Mouse (Mus musculus): ENCODE data around the gene Nav2. TPM values are rescaled to one million over a fixed set of nuclear protein-coding genes. Genes with fewer than 3 reads are reported as not detected.
A peak's percentile ranks its signal among the peaks of the same experiment; 100 is the strongest.

Gene Nav2
- polyA plus RNA-seq, 1 experiment: 46.2 TPM

DNA sequence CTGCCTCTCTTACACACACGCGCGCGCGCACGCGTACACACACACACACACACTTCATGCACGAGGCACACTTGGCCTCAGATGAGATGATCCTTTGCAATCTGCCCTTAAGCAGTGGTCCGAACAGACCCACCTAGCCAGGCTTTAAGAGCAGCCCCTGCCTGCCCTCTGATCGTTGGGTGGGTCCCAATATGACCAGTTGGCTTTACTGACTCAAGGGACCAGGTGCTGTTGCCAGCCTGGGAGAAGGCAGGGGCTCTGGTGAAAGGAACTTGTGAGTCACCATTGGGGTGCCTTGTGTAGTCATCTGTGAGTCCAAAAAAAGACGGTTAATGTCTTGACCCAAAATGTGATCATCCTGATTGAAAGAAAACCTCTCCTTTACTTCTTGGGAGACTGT lies 9.9 kb downstream of the Nav2 start:
- no peaks in the 10 kb centered on the region for H3K4me1 ChIP-seq (replicated peaks; ENCODE audit: control insufficient read depth, insufficient read depth, low read length)
- TF ChIP-seq POLR2A (IDR thresholded peaks at IDR 0.05; ENCODE audit: control insufficient read depth, extremely low read depth, insufficient read depth, low read length, poor library complexity): no peak
- no peak for TF ChIP-seq CTCF (IDR thresholded peaks at IDR 0.05; ENCODE audit: borderline replicate concordance, control insufficient read depth, extremely low read depth, insufficient read depth, low read length, poor library complexity)
- H3K27me3 ChIP-seq (ENCODE audit: control insufficient read depth, insufficient read depth, low read length): no peaks in the 10 kb centered on the region; the same call in 1 of the 2 replicates
- H3K27ac ChIP-seq (ENCODE audit: control insufficient read depth, insufficient read depth, low read length): no peak overlapping the region
- WGBS: 87% methylated on average over 11 of the region's 11 CpGs
- no peak for DNase-seq
- H3K4me3 ChIP-seq (ENCODE audit: control insufficient read depth, insufficient read depth, low read length): no peak overlapping the region
- no peaks in the 10 kb centered on the region for H3K36me3 ChIP-seq (ENCODE audit: control insufficient read depth, insufficient read depth, low read length)

DNA sequence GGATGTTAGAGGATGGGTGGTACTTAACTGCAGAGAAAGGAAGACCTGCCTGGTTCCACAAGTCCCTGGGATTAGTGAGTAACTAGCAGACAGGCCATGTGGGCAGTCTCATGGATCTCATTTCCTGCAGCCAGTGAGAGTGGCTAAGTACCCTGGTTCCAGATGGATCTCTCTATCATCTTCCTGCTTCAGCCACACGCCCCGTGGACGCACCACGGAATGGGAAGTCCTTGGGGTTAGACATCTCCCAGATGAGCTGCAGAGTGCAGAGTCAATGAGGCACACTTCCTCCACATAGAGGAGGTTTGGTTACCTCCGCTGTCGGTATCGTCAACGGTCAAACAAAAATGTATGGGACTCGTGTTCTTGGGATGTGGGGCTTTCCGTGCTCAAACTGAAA lies 15.1 kb downstream of the Nav2 start:
- Histone ChIP-seq H3K4me3 (ENCODE audit: control insufficient read depth, insufficient read depth, low read length) (no peak overlapping the region), H3K27ac (ENCODE audit: control insufficient read depth, insufficient read depth, low read length) (no peak overlapping the region), H3K27me3 (ENCODE audit: control insufficient read depth, insufficient read depth, low read length) (no peaks in the 10 kb centered on the region), H3K36me3 (ENCODE audit: control insufficient read depth, insufficient read depth, low read length) (no peaks in the 10 kb centered on the region), H3K4me1 (replicated peaks; ENCODE audit: control insufficient read depth, insufficient read depth, low read length) (no peaks in the 10 kb centered on the region)
- DNase-seq: no peak
- WGBS: 20% methylated on average over 10 of the region's 10 CpGs
- TF ChIP-seq CTCF (IDR thresholded peaks at IDR 0.05; ENCODE audit: borderline replicate concordance, control insufficient read depth, extremely low read depth, insufficient read depth, low read length, poor library complexity): no peak
- no peak for TF ChIP-seq POLR2A (IDR thresholded peaks at IDR 0.05; ENCODE audit: control insufficient read depth, extremely low read depth, insufficient read depth, low read length, poor library complexity)

DNA sequence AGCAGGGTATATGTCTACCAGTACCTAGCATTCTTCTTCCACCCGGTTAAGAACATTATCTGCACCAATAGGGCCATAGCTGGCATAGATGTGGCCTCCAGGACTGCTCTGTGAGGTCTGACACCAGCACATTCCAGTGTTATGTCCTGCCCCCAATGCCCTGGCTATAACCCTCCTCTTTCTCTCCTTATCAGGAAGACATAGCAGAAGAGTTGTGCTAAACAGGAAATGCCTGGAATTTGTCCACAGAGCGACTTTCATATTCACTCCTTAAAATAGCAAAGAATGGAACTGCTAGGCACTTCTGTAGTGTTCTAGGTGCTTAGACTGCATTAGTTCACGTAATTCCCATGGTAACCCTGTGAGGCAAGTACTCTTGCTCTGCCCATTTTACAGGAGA lies 16.7 kb downstream of the Nav2 start:
- no peak overlapping the region for H3K27ac ChIP-seq (ENCODE audit: control insufficient read depth, insufficient read depth, low read length)
- TF ChIP-seq POLR2A (IDR thresholded peaks at IDR 0.05; ENCODE audit: control insufficient read depth, extremely low read depth, insufficient read depth, low read length, poor library complexity) (no peak), CTCF (IDR thresholded peaks at IDR 0.05; ENCODE audit: borderline replicate concordance, control insufficient read depth, extremely low read depth, insufficient read depth, low read length, poor library complexity) (no peak)
- no peaks in the 10 kb centered on the region for H3K27me3 ChIP-seq (ENCODE audit: control insufficient read depth, insufficient read depth, low read length)
- WGBS: 89% methylated on average over 3 of the region's 3 CpGs
- H3K4me1 ChIP-seq (replicated peaks; ENCODE audit: control insufficient read depth, insufficient read depth, low read length): no peaks in the 10 kb centered on the region
- DNase-seq: no peak
- no peak overlapping the region for H3K4me3 ChIP-seq (ENCODE audit: control insufficient read depth, insufficient read depth, low read length)
- no peaks in the 10 kb centered on the region for H3K36me3 ChIP-seq (ENCODE audit: control insufficient read depth, insufficient read depth, low read length)

DNA sequence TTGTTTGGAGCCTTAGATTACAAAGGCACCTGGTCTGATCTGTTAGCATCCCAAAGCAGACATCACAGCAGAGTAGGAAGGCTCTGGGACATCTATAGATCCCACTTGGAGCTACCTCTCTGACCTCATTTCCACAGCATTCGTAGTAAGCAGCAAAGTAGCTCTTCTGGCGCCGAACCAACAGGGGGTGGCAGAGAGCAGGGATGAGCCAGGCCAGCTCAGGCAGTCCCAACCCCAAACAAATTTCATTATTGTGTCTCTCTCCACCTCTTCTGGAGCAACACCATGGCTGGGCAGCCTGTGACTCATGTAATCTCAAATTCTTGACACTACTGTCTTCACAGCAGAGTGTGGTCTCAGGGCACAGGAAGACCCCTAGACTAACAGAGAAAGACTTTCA lies 19.8 kb downstream of the Nav2 start:
- no peaks in the 10 kb centered on the region for H3K36me3 ChIP-seq (ENCODE audit: control insufficient read depth, insufficient read depth, low read length)
- TF ChIP-seq CTCF (IDR thresholded peaks at IDR 0.05; ENCODE audit: borderline replicate concordance, control insufficient read depth, extremely low read depth, insufficient read depth, low read length, poor library complexity): peak; percentile 83; the same call in 1 of the 2 replicates
- no peak for TF ChIP-seq POLR2A (IDR thresholded peaks at IDR 0.05; ENCODE audit: control insufficient read depth, extremely low read depth, insufficient read depth, low read length, poor library complexity)
- WGBS: 7% methylated on average over 3 of the region's 3 CpGs
- no peak overlapping the region for H3K27ac ChIP-seq (ENCODE audit: control insufficient read depth, insufficient read depth, low read length)
- H3K4me1 ChIP-seq (replicated peaks; ENCODE audit: control insufficient read depth, insufficient read depth, low read length): no peaks in the 10 kb centered on the region
- H3K27me3 ChIP-seq (ENCODE audit: control insufficient read depth, insufficient read depth, low read length): no peaks in the 10 kb centered on the region
- no peak overlapping the region for H3K4me3 ChIP-seq (ENCODE audit: control insufficient read depth, insufficient read depth, low read length)
- peak; percentile 77 for DNase-seq

DNA sequence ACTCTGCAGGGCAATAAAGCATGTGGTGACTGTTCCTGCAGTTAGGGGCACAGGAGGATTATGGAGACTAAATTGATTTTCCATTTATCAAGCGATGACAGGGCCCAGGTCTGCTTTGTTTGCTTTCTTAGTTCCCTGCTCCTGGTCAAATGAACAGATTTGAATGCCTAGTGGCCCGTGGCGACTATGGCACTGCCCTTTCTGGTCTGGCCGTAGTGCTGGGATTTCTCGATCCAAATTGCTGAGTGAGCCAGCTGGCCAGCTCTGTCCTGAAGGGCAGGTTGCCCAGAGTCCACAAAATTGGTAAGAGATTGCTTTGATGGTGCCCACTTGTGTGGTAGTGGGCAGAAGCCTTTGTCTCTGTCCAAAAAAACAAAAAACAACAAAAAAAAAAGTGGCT lies 21.9 kb downstream of the Nav2 start:
- DNase-seq: no peak
- TF ChIP-seq POLR2A (IDR thresholded peaks at IDR 0.05; ENCODE audit: control insufficient read depth, extremely low read depth, insufficient read depth, low read length, poor library complexity): no peak
- no peak for TF ChIP-seq CTCF (IDR thresholded peaks at IDR 0.05; ENCODE audit: borderline replicate concordance, control insufficient read depth, extremely low read depth, insufficient read depth, low read length, poor library complexity)
- no peaks in the 10 kb centered on the region for H3K36me3 ChIP-seq (ENCODE audit: control insufficient read depth, insufficient read depth, low read length)
- H3K27me3 ChIP-seq (ENCODE audit: control insufficient read depth, insufficient read depth, low read length): 0 out of 2 replicates have a peak, but pooled peaks cover under 1% of the 10 kb centered on the region
- no peak overlapping the region for H3K4me3 ChIP-seq (ENCODE audit: control insufficient read depth, insufficient read depth, low read length)
- no peak overlapping the region for H3K27ac ChIP-seq (ENCODE audit: control insufficient read depth, insufficient read depth, low read length)
- 96% methylated on average over 5 of the region's 5 CpGs for WGBS
- no peaks in the 10 kb centered on the region for H3K4me1 ChIP-seq (replicated peaks; ENCODE audit: control insufficient read depth, insufficient read depth, low read length)

DNA sequence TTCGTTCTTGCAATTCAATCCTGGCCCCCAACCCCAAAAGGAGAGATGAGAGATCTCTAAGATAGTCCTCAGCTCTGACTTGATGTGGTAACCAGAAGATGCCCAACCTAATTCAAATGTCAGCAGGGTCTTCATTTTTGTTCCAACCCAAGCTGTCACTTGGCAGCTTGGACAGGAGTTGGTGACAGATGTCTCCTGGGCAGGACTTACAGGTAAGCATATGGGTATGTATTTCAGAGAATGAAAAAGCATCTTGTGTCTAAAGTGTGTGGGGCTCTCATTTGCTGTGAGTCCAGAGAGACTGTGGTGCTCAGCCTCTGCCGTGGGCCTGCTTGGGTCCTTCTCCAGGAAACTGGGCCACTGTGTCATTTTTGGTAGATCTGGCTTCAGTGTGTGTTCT lies 23.6 kb downstream of the Nav2 start:
- no peaks in the 10 kb centered on the region for H3K36me3 ChIP-seq (ENCODE audit: control insufficient read depth, insufficient read depth, low read length)
- no peak for TF ChIP-seq CTCF (IDR thresholded peaks at IDR 0.05; ENCODE audit: borderline replicate concordance, control insufficient read depth, extremely low read depth, insufficient read depth, low read length, poor library complexity)
- 0 out of 2 replicates have a peak, but pooled peaks cover 2% of the 10 kb centered on the region for H3K27me3 ChIP-seq (ENCODE audit: control insufficient read depth, insufficient read depth, low read length)
- DNase-seq: no peak
- peaks cover 4% of the 10 kb centered on the region; the same call in 1 of the 2 replicates for H3K4me1 ChIP-seq (replicated peaks; ENCODE audit: control insufficient read depth, insufficient read depth, low read length)
- H3K4me3 ChIP-seq (ENCODE audit: control insufficient read depth, insufficient read depth, low read length): no peak overlapping the region
- H3K27ac ChIP-seq (ENCODE audit: control insufficient read depth, insufficient read depth, low read length): no peak overlapping the region
- WGBS: 95% methylated on average over 2 of the region's 2 CpGs

DNA sequence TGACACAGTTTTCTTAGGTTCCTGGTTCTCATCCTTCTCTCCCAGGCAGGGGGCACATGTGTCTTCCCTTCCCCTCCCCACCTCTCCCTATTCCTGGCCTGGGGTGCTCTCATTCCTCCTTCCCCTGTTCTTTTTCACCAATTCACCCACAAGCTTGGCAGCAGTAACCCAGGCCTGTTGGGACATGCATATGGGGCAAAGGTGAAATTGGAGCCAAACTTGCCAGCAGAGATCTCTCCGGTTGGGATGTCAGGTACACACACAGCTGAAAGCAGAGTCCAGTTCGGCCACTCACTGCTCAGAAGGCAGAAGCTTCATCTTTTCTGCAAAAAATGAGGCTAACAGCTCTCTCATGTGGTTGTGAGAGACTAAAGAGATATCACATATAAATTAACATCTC lies 26.3 kb downstream of the Nav2 start:
- no peak for DNase-seq
- no peak overlapping the region for H3K4me3 ChIP-seq (ENCODE audit: control insufficient read depth, insufficient read depth, low read length)
- no peak overlapping the region for H3K27ac ChIP-seq (ENCODE audit: control insufficient read depth, insufficient read depth, low read length)
- H3K27me3 ChIP-seq (ENCODE audit: control insufficient read depth, insufficient read depth, low read length): 0 out of 2 replicates have a peak, but pooled peaks cover 2% of the 10 kb centered on the region
- H3K36me3 ChIP-seq (ENCODE audit: control insufficient read depth, insufficient read depth, low read length): no peaks in the 10 kb centered on the region
- peaks cover 6% of the 10 kb centered on the region for H3K4me1 ChIP-seq (replicated peaks; ENCODE audit: control insufficient read depth, insufficient read depth, low read length)
- 88% methylated on average over 2 of the region's 2 CpGs for WGBS
- TF ChIP-seq CTCF (IDR thresholded peaks at IDR 0.05; ENCODE audit: borderline replicate concordance, control insufficient read depth, extremely low read depth, insufficient read depth, low read length, poor library complexity) (no peak), POLR2A (IDR thresholded peaks at IDR 0.05; ENCODE audit: control insufficient read depth, extremely low read depth, insufficient read depth, low read length, poor library complexity) (no peak)
